Mouse (Mus musculus): Measurements from ENCODE around the gene 4931422A03Rik. TPM values are rescaled to one million over a fixed set of nuclear protein-coding genes. Genes with fewer than 3 reads are reported as not detected.
A peak's percentile ranks its signal among the peaks of the same experiment; 100 is the strongest.
"Not testable (repeated sequence)": the region's sequence is repeated elsewhere in the genome, so short reads cannot be mapped to it uniquely, and the experiment has no call there.

Gene 4931422A03Rik
- polyA plus RNA-seq, 1 experiment from 2014 or later: 1.9 TPM

- peaks cover 18% of the 10 kb centered on the region for H3K4me1 ChIP-seq (replicated peaks; ENCODE audit: control insufficient read depth, insufficient read depth, low read length)
- no peak overlapping the region for H3K9ac ChIP-seq (ENCODE audit: low read length)
- H3K4me2 ChIP-seq (ENCODE audit: low read depth, low read length): no peak overlapping the region
- H3K27ac ChIP-seq (ENCODE audit: low read length): no peak overlapping the region
- no peaks in the 10 kb centered on the region for H3K9me3 ChIP-seq (ENCODE audit: control insufficient read depth, low read length)
- H3K27me3 ChIP-seq (ENCODE audit: control insufficient read depth, insufficient read depth, low read depth, low read length): no peaks in the 10 kb centered on the region
- 78% methylated on average over 3 of the region's 3 CpGs for WGBS
- ATAC-seq (ENCODE audit: low read depth): no peak
- peaks cover 9% of the 10 kb centered on the region for H3K36me3 ChIP-seq (ENCODE audit: control insufficient read depth, insufficient read depth, low read length)
- H3K4me3 ChIP-seq (ENCODE audit: low read length): no peak overlapping the region
These were observed 3.9 kb upstream of the 4931422A03Rik start for GRCm38 (mm10) chr2:104032056-104032455.

- H3K4me3 ChIP-seq (ENCODE audit: low read length): no peak overlapping the region
- ATAC-seq (ENCODE audit: low read depth): no peak
- H3K27ac ChIP-seq (ENCODE audit: low read length): no peak overlapping the region
- no peaks in the 10 kb centered on the region for H3K9me3 ChIP-seq (ENCODE audit: control insufficient read depth, low read length)
- no peaks in the 10 kb centered on the region for H3K27me3 ChIP-seq (ENCODE audit: control insufficient read depth, insufficient read depth, low read depth, low read length)
- peaks cover 7% of the 10 kb centered on the region for H3K36me3 ChIP-seq (ENCODE audit: control insufficient read depth, insufficient read depth, low read length)
- no peak overlapping the region for H3K9ac ChIP-seq (ENCODE audit: low read length)
- no peak overlapping the region for H3K4me2 ChIP-seq (ENCODE audit: low read depth, low read length)
- H3K4me1 ChIP-seq (replicated peaks; ENCODE audit: control insufficient read depth, insufficient read depth, low read length): peaks cover 18% of the 10 kb centered on the region
- WGBS: 78% methylated on average over 3 of the region's 3 CpGs
These were observed 2.2 kb upstream of the 4931422A03Rik start for GRCm38 (mm10) chr2:104030381-104030780.

GRCm38 (mm10) chr2:104029074-104029473, 913 bp upstream of the 4931422A03Rik start:
- Histone ChIP-seq H3K27me3 (ENCODE audit: control insufficient read depth, insufficient read depth, low read depth, low read length) (no peaks in the 10 kb centered on the region), H3K36me3 (ENCODE audit: control insufficient read depth, insufficient read depth, low read length) (peaks cover 4% of the 10 kb centered on the region), H3K27ac (ENCODE audit: low read length) (no peak overlapping the region), H3K9ac (ENCODE audit: low read length) (no peak overlapping the region; the same call in 1 of the 2 replicates), H3K4me3 (ENCODE audit: low read length) (peak overlapping the region; percentile 82), H3K4me2 (ENCODE audit: low read depth, low read length) (peak overlapping the region; percentile 80), H3K9me3 (ENCODE audit: control insufficient read depth, low read length) (no peaks in the 10 kb centered on the region), H3K4me1 (replicated peaks; ENCODE audit: control insufficient read depth, insufficient read depth, low read length) (peaks cover 18% of the 10 kb centered on the region)
- no peak for ATAC-seq (ENCODE audit: low read depth)
- 53% methylated on average over 2 of the region's 2 CpGs for WGBS

- peak; percentile 98 for ATAC-seq (ENCODE audit: low read depth)
- Histone ChIP-seq H3K4me3 (ENCODE audit: low read length) (peak within 1 kb of the TSS; percentile 82), H3K9me3 (ENCODE audit: control insufficient read depth, low read length) (no peaks in the 10 kb centered on the region), H3K9ac (ENCODE audit: low read length) (peak within 1 kb of the TSS; percentile 99), H3K4me1 (replicated peaks; ENCODE audit: control insufficient read depth, insufficient read depth, low read length) (peaks cover 18% of the 10 kb centered on the region), H3K36me3 (ENCODE audit: control insufficient read depth, insufficient read depth, low read length) (no peaks in the 10 kb centered on the region), H3K27me3 (ENCODE audit: control insufficient read depth, insufficient read depth, low read depth, low read length) (no peaks in the 10 kb centered on the region), H3K27ac (ENCODE audit: low read length) (peak within 1 kb of the TSS; percentile 63), H3K4me2 (ENCODE audit: low read depth, low read length) (peak within 1 kb of the TSS; percentile 80)
- WGBS: under 1% methylated on average over 32 of the region's 44 CpGs
These were observed 563 bp downstream of the 4931422A03Rik start, which contains the start of gene Fbxo3 for GRCm38 (mm10) chr2:104027458-104028138. Gene Fbxo3 (plus strand): TSS chr2:104027721.

- Histone ChIP-seq H3K27ac (ENCODE audit: low read length) (no peak overlapping the region), H3K9me3 (ENCODE audit: control insufficient read depth, low read length) (no peaks in the 10 kb centered on the region), H3K4me3 (ENCODE audit: low read length) (no peak overlapping the region), H3K4me2 (ENCODE audit: low read depth, low read length) (no peak overlapping the region), H3K36me3 (ENCODE audit: control insufficient read depth, insufficient read depth, low read length) (no peaks in the 10 kb centered on the region), H3K9ac (ENCODE audit: low read length) (no peak overlapping the region), H3K4me1 (replicated peaks; ENCODE audit: control insufficient read depth, insufficient read depth, low read length) (peaks cover 15% of the 10 kb centered on the region), H3K27me3 (ENCODE audit: control insufficient read depth, insufficient read depth, low read depth, low read length) (no peaks in the 10 kb centered on the region)
- ATAC-seq (ENCODE audit: low read depth): no peak
- 84% methylated on average over 4 of the region's 4 CpGs for WGBS
These were observed 3.5 kb downstream of the 4931422A03Rik start for GRCm38 (mm10) chr2:104024656-104025055.

GRCm38 (mm10) chr2:104023096-104023495, 5.1 kb downstream of the 4931422A03Rik start:
- ATAC-seq (ENCODE audit: low read depth): no peak
- peaks cover 4% of the 10 kb centered on the region for H3K4me1 ChIP-seq (replicated peaks; ENCODE audit: control insufficient read depth, insufficient read depth, low read length)
- H3K9ac ChIP-seq (ENCODE audit: low read length): no peak overlapping the region
- H3K27ac ChIP-seq (ENCODE audit: low read length): no peak overlapping the region
- no peaks in the 10 kb centered on the region for H3K9me3 ChIP-seq (ENCODE audit: control insufficient read depth, low read length)
- H3K27me3 ChIP-seq (ENCODE audit: control insufficient read depth, insufficient read depth, low read depth, low read length): no peaks in the 10 kb centered on the region
- no peak overlapping the region for H3K4me2 ChIP-seq (ENCODE audit: low read depth, low read length)
- H3K4me3 ChIP-seq (ENCODE audit: low read length): no peak overlapping the region
- no peaks in the 10 kb centered on the region for H3K36me3 ChIP-seq (ENCODE audit: control insufficient read depth, insufficient read depth, low read length)
- WGBS: 76% methylated on average over 7 of the region's 7 CpGs

GRCm38 (mm10) chr2:104008853-104009252, 19.3 kb downstream of the 4931422A03Rik start:
- H3K27ac ChIP-seq (ENCODE audit: low read length); H3K9me3 ChIP-seq (ENCODE audit: control insufficient read depth, low read length); H3K27me3 ChIP-seq (ENCODE audit: control insufficient read depth, insufficient read depth, low read depth, low read length); H3K9ac ChIP-seq (ENCODE audit: low read length); H3K4me3 ChIP-seq (ENCODE audit: low read length); H3K4me1 ChIP-seq (replicated peaks; ENCODE audit: control insufficient read depth, insufficient read depth, low read length); H3K36me3 ChIP-seq (ENCODE audit: control insufficient read depth, insufficient read depth, low read length); H3K4me2 ChIP-seq (ENCODE audit: low read depth, low read length); ATAC-seq (ENCODE audit: low read depth): not testable (repeated sequence)
- 90% methylated on average over 3 of the region's 3 CpGs for WGBS

GRCm38 (mm10) chr2:104007793-104008519, 20.2 kb downstream of the 4931422A03Rik start:
- Histone ChIP-seq H3K27ac (ENCODE audit: low read length) (no peak overlapping the region), H3K4me2 (ENCODE audit: low read depth, low read length) (no peak overlapping the region), H3K4me3 (ENCODE audit: low read length) (no peak overlapping the region), H3K9ac (ENCODE audit: low read length) (no peak overlapping the region), H3K4me1 (replicated peaks; ENCODE audit: control insufficient read depth, insufficient read depth, low read length) (no peaks in the 10 kb centered on the region), H3K36me3 (ENCODE audit: control insufficient read depth, insufficient read depth, low read length) (no peaks in the 10 kb centered on the region), H3K27me3 (ENCODE audit: control insufficient read depth, insufficient read depth, low read depth, low read length) (no peaks in the 10 kb centered on the region), H3K9me3 (ENCODE audit: control insufficient read depth, low read length) (no peaks in the 10 kb centered on the region)
- no peak for ATAC-seq (ENCODE audit: low read depth)
- 75% methylated on average over 7 of the region's 7 CpGs for WGBS

- WGBS: 28% methylated on average over 16 of the region's 16 CpGs
- Histone ChIP-seq H3K4me2 (ENCODE audit: low read depth, low read length) (no peak overlapping the region), H3K27me3 (ENCODE audit: control insufficient read depth, insufficient read depth, low read depth, low read length) (no peaks in the 10 kb centered on the region), H3K27ac (ENCODE audit: low read length) (no peak overlapping the region), H3K9me3 (ENCODE audit: control insufficient read depth, low read length) (no peaks in the 10 kb centered on the region), H3K9ac (ENCODE audit: low read length) (no peak overlapping the region), H3K4me3 (ENCODE audit: low read length) (no peak overlapping the region), H3K4me1 (replicated peaks; ENCODE audit: control insufficient read depth, insufficient read depth, low read length) (no peaks in the 10 kb centered on the region), H3K36me3 (ENCODE audit: control insufficient read depth, insufficient read depth, low read length) (no peaks in the 10 kb centered on the region)
- ATAC-seq (ENCODE audit: low read depth): no peak
These were observed 25.3 kb downstream of the 4931422A03Rik start for GRCm38 (mm10) chr2:104002711-104003413.

Data from lung, embryonic 16.5 days (tissue).